Mouse (Mus musculus) brain, embryonic 14.5 days (tissue): ENCODE measurements around the gene Mpp2. TPM values are rescaled to one million over a fixed set of nuclear protein-coding genes. Genes with fewer than 3 reads are reported as not detected.

Source experiments
- DNase-seq: peaks from one replicate; pipeline ENCODE4 v3.0.0-alpha.2; 2011; ENCODE audit warnings: low read depth
- CTCF ChIP-seq: fragments of 200-500 bp; IDR thresholded peaks from 2 replicates; pipeline ENCODE4 v1.5.1; 2012; ENCODE audit warnings: inconsistent platforms, mild to moderate bottlenecking, moderate library complexity, borderline replicate concordance; ENCODE audit not compliant: insufficient read depth, insufficient read length; ENCODE audit errors: extremely low read depth
- POLR2A ChIP-seq: fragments of 200-500 bp; IDR thresholded peaks from 2 replicates; pipeline ENCODE4 v1.6.1; 2012; ENCODE audit warnings: mild to moderate bottlenecking, inconsistent platforms, borderline replicate concordance; ENCODE audit not compliant: poor library complexity, insufficient read depth, insufficient read length, severe bottlenecking; ENCODE audit errors: extremely low read depth
- polyA plus RNA-seq: library from polyadenylated mRNA; depleted of rRNA; stranded (reverse); fragments of >200 nt; gene quantifications from 2 replicates; pipeline ENCODE4 v1.2.3, GENCODE M21; 2012; rRNA removed

The Mpp2 gene
- 49.9 and 51.5 TPM in 2 replicates for polyA plus RNA-seq

- TF ChIP-seq POLR2A (peak; percentile 51; the same call in 1 of the 2 replicates), CTCF (no peak)
- DNase-seq: peak; percentile 95
Observed at GRCm38 (mm10) chr11:102087931-102088898, at the start of gene Mpp2. Mpp2 (minus strand) TSS chr11:102088515.

- DNase-seq: no peak
- TF ChIP-seq CTCF: no peak
- no peak for TF ChIP-seq POLR2A
Observed at GRCm38 (mm10) chr11:102137625-102138446, 49.5 kb upstream of the Mpp2 start.

GRCm38 (mm10) chr11:102134516-102134915 is 46.2 kb upstream of the Mpp2 start:
- TF ChIP-seq CTCF: no peak
- peak; percentile 55 for DNase-seq

DNA sequence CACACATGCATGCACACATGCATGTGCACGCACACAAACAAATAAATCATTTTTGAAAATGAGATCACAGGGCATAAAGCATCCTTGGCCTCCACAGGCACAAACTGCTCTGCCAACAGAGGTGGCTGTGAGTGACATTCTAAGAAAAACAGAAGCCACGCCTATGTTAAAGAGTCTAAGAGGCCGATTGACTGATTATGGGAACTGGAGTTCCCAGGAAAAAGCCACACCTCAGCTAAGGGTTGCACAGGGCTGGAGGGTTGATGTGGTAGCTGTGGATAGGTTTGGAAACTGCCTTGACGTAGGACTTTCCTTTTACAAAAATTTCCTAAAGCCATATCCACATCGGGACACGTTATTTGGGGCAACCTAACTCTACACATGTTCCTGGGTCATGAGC is 29.1 kb upstream of the Mpp2 start:
- no peak for DNase-seq
- TF ChIP-seq CTCF: no peak
- TF ChIP-seq POLR2A: no peak

DNA sequence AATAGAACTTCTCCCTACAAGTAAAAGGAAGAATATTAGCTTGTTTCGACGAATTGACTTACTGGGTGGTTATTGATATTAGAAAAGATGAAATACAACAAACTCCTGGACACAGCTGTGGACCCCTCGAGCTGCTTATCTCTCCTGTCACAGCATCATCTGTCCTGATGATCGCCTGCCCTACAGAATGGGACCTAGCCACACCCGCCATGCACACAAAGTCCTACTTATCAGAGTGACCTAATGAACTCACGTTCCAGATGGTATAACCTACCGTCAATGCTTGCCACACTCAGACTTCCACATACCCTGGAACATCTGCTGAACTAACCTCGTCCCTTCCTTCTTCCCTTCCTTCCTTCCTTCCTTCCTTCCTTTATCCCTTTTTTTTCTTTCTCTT is 27.9 kb upstream of the Mpp2 start:
- DNase-seq: no peak
- TF ChIP-seq CTCF: no peak
- no peak for TF ChIP-seq POLR2A

GRCm38 (mm10) chr11:102111576-102111975 is 23.3 kb upstream of the Mpp2 start:
- no peak for TF ChIP-seq CTCF
- TF ChIP-seq POLR2A: no peak
- DNase-seq: no peak

DNA sequence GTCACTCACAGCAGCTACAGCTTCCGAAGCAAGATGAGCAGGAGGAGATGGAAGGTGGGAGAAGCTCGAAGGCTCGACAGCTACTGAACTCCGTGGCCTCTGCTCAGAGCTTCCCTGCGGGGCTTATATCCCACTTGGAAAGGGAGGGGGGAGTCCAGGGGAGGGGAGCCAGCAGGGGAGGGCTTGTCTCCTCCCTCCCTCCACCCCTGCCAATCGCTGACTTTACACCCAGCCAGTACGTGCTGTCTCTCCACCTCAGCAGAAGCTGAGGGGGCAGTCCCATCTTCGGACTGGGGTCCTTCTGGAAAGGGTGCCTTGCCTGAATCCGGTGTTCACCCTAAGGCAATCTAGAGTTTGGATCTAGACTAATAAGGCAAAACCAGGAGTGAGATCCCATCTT is 19.4 kb upstream of the Mpp2 start, which contains the start of gene Pyy:
Gene Pyy (minus strand): TSS at position 101 of the 400 bp plus-strand sequence.
- TF ChIP-seq POLR2A (no peak), CTCF (no peak)
- DNase-seq: no peak

GRCm38 (mm10) chr11:102106911-102107310 is 18.6 kb upstream of the Mpp2 start:
- no peak for DNase-seq
- TF ChIP-seq CTCF (no peak), POLR2A (no peak)

GRCm38 (mm10) chr11:102102485-102103258 is 14.4 kb upstream of the Mpp2 start:
- TF ChIP-seq POLR2A (no peak), CTCF (peak; percentile 94)
- peak; percentile 80 for DNase-seq

GRCm38 (mm10) chr11:102101219-102101618 is 12.9 kb upstream of the Mpp2 start, which contains the start of gene Ppy:
Ppy (minus strand) TSS chr11:102101319.
- TF ChIP-seq POLR2A (no peak), CTCF (no peak)
- no peak for DNase-seq
